Mouse (Mus musculus) MN1 (cell line): Measurements from ENCODE around the gene Csad.
A peak's percentile ranks its signal among the peaks of the same experiment; 100 is the strongest.
"Not testable (repeated sequence)": the region's sequence is repeated elsewhere in the genome, so short reads cannot be mapped to it uniquely, and the experiment has no call there.

Source experiments
- DNase-seq: peaks from one replicate; pipeline ENCODE4 v3.0.0-alpha.2; 2016; ENCODE audit warnings: low spot score

Gene Csad

DNA sequence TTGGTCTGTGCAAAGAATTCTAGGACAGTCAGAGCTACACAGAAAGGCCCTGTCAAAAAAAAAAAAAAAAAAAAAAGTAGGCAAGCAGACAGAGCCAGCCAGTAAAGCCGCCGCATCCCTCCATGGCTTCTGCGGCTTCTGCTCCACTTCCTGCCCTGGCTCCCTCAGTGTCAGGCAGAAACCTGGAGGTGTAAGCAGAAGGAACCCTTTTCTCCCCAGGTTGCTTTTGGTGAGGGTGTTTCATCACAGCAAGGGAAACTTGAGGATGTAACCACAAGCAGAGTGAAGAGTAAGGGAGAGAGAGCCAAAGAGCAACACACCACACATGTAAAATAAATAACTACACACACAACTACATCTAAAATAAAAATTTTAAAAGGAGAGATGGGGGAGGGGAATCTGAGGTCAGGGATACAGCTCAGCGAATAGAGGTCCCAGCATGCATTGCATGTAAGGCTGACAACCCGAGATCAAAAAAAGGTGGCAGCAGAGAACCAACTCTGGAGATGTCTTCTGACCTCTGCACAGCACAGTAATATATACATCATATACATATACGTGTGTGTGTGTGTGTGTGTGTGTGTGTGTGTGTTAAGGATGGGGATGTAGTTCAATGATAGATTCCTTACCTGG lies 38.9 kb downstream of the Csad start:
- no peak for DNase-seq

DNA sequence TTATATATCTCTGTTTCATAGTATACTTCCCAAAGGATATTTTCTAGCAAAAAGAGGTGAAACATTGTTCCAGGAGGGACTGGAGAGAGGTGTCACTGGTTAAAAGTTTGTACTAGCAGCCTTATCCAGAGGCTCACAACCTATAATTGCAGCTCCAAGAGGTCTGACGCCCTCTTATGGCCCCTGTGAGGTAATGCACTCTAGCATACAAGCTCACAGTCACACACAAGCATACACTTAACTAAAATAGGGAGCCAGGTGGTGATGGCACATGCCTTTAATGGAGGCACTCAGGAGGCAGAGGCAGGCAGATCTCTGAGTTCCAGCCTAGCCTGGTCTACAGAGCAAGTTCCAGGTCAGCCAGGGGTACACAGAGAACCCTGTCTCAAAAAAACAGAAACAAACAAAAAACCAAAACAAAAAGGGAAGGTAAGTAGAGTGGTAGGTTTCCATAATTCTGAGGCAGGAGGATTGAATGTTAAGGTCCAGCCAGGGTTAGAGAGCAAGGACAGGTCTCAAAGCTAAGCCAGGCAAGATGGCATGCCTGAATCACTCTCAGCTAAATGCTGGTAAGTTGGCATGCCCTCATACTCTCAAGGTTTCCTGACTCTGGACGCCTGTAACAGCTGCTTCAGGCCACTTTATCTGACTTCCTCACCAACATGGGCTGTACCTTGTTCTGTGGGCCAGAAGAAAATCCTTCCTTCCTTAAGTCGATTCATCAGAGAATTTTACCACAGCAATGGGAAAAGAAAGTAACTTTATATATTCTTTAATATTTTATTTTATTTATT lies 40.4 kb downstream of the Csad start:
- DNase-seq, result no peak

GRCm38 (mm10) chr15:102160415-102161060 lies 44.0 kb downstream of the Csad start:
- no peak for DNase-seq

- DNase-seq, result no peak
These were observed 47.7 kb downstream of the Csad start for GRCm38 (mm10) chr15:102156836-102157235.

GRCm38 (mm10) chr15:102155006-102155405 lies 49.5 kb downstream of the Csad start:
- not testable (repeated sequence) for DNase-seq

DNA sequence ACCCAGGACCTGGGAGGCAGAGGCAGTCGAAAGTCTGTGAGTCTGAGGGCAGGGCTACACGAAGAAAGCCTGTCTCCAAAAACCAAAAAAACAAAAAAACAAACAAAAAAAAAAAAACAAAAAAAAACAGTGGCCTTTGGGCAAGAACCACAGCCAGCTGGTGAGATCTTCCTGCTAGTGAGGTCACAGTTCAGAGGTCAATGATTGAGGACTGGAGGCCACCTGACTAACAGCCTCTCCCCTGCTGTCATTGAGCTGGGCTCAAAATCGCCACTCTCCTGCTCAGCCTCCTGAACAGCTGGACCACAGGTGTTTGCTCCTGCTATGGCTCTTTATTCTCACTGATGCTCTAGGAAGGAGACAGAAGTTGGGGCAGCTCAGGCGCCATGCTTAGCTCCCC lies 51.9 kb downstream of the Csad start:
- no peak for DNase-seq

GRCm38 (mm10) chr15:102150301-102151135 lies 54.0 kb downstream of the Csad start, which contains the start of gene Soat2:
TSS of gene Soat2 (plus strand) at chr15:102150526.
- peak; percentile 90 for DNase-seq

DNA sequence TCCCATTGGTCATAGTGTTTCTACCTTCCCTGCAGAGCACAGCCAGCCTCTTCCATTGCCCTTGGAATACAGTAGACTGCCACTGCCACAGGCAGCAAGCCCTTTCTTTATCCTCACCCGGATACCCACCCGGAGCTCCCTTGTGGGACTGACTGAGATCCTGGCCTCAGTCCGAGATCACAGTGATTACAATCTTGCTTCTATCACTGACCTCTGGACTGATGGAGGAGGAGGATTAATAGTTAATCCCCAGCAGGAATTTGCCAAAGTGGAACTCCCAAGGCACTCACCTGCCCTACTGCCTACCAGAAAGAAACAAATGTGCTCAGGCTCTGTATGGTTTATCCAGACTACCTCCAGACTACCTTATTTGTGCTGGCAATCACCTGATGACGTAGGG lies 55.0 kb downstream of the Csad start:
- no peak for DNase-seq

- DNase-seq, result no peak
These were observed 56.7 kb downstream of the Csad start for GRCm38 (mm10) chr15:102147674-102148402.

GRCm38 (mm10) chr15:102146882-102147281 lies 57.6 kb downstream of the Csad start:
- DNase-seq, result peak; percentile 73

DNA sequence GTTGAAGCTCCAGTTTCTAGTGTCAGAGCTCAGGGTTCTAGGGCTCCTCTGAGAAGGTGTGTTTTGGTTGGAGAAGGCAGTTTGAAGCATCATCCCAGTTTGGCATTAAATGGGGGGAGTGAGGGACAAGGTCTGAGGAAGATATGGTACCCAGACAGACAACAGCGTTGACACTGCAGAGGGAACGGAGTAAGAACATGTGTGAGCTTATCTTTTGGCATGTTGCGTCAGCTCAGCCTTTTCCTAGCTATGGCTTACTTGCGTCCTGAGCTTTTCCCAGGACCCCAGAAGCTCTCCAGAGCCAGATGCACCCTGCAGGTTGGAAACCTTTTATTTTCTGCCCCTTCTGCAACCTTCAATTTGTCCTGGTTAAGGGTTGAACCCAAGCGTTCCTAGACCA lies 58.4 kb downstream of the Csad start:
- peak; percentile 67 for DNase-seq

GRCm38 (mm10) chr15:102145330-102145729 lies 59.2 kb downstream of the Csad start:
- DNase-seq, result peak; percentile 87

GRCm38 (mm10) chr15:102144726-102145125 lies 59.8 kb downstream of the Csad start:
- DNase-seq, result no peak

- DNase-seq, result peak; percentile 50
These were observed 60.2 kb downstream of the Csad start, which contains the start of gene Igfbp6 for GRCm38 (mm10) chr15:102144274-102144711. TSS of gene Igfbp6 (plus strand) at chr15:102144362.

DNA sequence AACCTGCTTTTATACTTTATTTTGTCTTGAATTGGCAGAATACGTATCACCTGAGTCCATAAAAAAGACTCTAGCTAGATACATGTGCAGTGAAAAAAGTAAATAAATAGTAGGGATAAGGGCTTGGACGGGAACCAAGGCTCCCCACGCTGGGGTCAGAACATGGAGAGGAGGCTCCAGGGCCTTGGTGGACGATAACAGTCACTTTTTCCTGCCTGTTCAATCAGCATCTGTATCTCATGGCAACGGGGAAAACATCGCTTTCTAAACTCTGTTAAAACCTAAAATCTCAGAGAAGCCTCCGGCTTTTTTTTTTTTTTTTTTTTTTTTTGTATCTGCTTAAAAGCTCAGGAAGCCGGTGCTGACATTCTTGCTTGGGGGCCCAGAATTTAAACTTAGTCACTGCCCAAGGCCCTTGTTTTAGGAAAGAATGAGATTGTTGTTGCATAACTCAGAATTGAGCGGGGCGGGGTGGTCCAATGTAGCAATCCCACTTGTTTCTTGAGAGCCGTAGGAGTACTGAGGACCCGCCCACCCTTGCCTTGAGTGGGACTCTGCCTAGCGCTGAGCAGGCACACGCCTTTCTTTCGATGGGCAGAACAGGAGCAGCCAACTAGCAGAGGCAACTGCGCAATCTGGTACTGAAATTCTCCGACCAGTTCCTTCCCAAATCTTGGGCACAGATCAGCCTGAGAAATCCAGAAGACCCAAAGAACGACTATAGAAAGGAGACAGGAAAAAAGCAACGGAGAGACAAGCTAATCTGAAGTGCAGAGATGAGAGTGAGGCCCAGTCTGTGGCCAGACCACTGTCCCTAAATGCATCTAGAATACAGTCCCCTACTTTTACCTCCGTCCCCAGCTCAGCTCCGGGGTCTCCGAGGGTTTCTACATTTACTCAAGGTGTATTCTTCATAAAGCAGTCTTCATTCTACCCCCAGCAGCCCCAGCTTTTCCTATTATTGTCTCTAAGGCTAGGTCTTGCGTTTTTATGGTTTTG lies 61.3 kb downstream of the Csad start:
- DNase-seq, result peak; percentile 48

- no peak for DNase-seq
These were observed 63.4 kb downstream of the Csad start for GRCm38 (mm10) chr15:102141120-102141519.

DNA sequence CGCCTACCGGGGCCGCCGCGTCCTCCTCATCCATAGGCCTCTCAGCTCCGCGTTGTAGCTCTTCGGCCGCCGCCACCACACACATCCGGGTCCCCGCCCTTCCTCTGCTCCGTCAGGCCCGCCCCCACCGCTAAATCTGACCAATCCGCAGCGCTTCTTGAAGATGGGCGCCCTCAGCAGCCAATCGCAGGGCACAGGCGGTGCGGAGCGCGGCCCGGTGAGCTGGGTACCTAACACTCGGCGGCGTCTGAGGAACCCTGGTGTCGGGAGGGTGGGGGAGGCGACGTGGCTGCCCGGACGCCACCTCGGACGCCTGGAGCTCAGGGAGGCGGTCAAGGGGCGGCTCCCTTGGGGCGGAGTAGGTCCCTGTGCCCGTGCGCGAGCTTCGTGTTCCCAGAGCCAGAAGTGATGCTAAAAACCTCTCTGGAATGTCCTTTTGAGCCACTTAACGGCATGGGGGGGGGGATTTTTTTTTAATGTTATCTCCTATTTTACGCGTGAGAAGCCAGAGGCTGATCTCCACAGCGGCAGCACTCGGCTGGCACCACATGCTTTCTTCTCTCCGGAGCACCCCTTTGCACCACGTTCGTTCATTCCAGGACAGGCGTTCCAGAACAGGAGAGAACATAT lies 68.3 kb downstream of the Csad start, which contains the start of gene Spryd3:
Gene Spryd3, minus strand, starts transcription at position 106 of the 630 bp plus-strand sequence.
- peak; percentile 99 for DNase-seq

DNA sequence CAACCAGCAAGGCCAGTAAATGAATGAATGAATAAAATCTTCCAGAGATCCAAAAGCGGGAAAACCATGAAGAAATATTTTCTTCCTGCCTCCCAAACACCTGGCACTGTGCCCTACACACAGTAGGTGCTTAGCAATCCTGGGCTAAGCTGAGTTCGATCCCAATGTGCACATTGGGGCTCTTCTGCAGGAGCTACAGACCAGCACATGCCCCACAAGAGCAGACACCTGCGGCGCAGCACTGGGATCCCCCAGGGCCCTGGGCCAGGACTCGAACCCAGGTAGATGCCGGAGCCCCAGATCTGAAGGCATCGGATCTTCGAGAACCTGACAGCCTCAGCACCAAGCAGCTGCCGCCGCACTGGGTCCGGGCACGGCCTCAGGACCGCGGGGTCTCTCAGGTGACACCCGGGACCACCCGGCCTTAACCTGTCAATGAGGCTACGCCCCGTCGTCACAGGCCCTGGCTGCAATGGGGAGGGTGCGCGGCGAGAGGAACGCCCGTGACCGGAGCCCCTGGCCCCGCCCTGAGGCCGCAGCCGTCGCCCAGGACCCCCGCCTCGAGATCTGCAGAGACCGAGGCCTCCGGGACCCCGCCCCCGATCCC lies 68.9 kb downstream of the Csad start:
- no peak for DNase-seq

- no peak for DNase-seq
These were observed 69.8 kb downstream of the Csad start for GRCm38 (mm10) chr15:102134709-102135108.
